Mouse (Mus musculus): ENCODE data around the gene Ccnyl1.

DNA sequence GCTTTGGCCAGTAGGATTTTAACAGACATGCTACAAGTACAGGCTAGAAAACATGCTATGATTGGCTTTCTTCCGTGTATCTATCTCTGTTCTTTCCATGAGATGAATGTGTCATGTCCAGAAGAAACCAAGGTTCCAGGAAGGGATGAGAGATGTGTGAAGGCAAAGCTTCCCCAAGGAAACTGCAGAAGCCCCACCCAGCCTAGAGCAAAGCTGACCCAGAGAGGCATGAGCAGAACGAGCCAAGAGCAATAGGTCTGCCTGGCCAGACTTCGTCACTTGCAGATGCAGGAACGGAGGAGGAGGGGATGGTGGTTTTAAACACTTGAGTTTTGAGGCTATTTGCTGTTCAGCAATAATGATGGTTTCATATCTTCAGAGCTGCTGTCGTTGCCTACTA, 67.5 kb downstream of the Ccnyl1 start:
- no peak for TF ChIP-seq POLR2A (IDR thresholded peaks at IDR 0.05; ENCODE audit: borderline replicate concordance, extremely low read depth, insufficient read depth, insufficient read length, poor library complexity, severe bottlenecking)
- no peak for TF ChIP-seq CTCF (IDR thresholded peaks at IDR 0.05; ENCODE audit: borderline replicate concordance, extremely low read depth, insufficient read depth, insufficient read length)

Measured in brain, embryonic 14.5 days (tissue).